Mouse (Mus musculus) CD4-positive, CD25-positive, alpha-beta regulatory T cell, adult 2 months (primary cell): Measurements from ENCODE around the gene Slc35e4.

Experiments
- DNase-seq: peaks from one replicate; pipeline ENCODE4 v3.0.0-alpha.2; 2012; ENCODE audit warnings: low read depth, low spot score

The Slc35e4 gene

DNA sequence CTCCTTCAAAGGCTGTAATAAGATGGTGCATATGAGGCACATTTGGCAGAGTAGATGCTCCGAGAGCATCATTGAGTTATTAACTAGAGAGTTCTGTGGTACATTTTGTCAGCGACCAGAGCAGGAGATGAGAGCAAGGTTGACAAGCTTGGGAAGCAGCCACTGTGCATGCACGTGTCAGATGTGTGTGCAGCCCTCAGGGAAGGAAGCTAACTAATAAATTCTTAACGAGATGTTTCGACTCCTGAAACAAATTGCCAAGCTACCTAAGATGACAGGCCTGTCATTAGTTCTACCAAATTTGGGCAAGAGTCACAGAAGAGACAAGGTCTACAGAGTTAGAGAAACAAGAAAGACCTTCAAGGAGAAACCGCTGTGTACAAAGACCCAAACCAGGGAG lies 50.1 kb downstream of the Slc35e4 start:
- no peak for DNase-seq

DNA sequence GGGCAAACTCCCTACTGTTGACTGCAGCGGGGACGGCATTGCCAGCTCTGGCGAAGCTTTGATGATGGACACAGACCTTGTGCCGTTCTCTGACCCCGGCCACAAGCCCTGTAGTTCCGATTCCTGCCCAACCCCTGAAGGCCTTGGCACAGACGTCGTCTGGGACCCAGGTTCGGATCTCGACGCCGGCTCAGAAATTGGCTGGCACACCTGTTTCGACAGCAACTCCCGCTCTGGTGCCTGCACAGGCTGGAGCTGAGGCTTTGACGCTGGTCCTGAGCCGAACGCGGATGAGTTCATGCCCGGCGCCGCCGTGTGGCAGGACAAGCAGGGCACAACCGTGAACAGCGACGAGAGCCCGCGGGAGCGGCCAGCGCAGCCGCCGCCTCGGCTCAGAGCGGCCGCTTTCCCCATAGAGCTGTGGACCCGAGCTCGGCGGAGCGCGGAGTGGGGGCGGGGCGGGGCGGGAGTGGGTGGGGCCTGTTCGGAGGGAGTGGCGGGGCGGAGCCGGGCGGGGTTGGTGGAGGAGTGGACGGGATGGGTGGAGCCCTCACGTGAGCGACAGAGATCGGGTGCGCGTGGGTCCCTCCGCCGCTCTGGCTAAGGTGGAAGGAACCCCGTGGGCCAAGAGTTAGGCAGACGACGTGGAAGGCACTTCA lies 50.9 kb downstream of the Slc35e4 start, which contains the start of gene Osbp2:
TSS of gene Osbp2 (minus strand) at position 450 of the 659 bp plus-strand sequence.
- DNase-seq: peak; percentile 72

DNA sequence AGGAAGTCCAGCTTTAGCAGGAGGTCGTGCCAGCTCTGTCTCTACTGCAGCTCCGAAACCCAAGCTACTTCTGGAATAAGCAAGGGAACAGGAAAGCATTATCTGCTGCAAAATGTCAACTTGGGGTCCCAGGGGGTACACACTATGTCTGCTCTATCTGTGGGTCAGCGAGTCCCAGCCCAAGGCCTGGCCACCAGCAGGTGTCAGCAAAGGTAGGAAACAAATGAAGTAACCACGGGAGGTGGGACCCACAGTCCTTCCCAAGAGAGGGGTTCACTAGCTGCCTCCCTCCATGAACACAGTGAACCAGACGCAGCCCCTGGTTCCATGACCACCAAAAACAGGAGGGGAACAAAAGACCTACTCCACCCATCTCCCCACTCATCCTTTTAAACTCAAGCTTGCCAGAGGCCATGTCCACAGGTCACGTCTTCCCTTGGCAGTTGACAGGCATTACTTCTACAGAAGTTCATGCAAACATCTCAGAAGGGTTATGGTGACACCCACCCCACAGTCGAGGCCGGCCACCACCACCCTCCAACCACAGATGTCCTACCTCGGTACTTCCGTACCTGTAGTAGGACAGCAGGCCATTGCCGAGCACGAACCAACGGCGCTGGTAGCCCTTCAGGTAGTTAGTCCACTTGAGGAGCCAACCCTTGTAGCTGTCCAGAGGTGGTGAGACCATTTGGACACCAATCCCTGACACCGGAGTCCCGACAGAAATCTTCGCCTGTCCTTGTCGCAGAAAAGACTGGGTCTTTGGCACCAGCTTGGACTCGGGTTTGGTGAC lies 51.6 kb downstream of the Slc35e4 start:
- DNase-seq: peak; percentile 1

DNA sequence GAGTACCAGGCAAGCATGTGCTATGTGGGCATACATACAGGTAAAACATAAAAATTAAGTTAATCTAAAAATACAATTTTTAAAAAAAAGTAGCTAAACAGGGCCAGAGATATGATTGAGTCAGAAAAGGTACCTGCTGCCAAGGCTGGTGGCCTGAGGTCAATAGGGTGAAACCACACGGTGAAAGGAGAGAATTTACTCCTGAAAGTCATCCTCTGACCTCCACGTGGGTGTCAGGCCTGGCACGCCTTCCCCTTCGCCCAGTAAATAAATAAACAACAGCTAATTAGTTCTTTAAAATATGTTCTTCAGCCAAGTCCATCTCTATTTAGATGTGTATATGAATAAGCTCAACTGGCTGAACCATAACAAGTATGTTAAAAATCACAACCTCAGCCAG lies 54.1 kb downstream of the Slc35e4 start:
- no peak for DNase-seq

DNA sequence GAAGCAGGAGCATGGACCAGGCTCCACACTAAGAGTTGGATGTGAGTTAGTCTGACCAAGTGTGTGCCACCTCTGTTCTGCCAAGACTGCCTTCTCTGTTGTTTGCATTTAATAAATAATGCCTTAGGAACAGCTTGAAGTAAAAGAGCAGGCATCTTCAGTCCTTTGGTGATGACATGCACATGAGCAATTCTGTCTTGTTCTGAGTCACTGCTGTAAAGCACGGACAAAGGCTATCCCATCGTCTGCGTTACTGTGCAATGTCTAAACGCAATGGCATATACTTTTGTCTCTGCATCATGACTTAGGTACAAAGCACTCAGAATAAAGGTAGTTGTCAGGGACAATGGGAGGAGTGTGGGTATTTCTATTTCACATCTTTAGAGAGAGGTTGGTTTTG lies 54.7 kb downstream of the Slc35e4 start:
- no peak for DNase-seq

DNA sequence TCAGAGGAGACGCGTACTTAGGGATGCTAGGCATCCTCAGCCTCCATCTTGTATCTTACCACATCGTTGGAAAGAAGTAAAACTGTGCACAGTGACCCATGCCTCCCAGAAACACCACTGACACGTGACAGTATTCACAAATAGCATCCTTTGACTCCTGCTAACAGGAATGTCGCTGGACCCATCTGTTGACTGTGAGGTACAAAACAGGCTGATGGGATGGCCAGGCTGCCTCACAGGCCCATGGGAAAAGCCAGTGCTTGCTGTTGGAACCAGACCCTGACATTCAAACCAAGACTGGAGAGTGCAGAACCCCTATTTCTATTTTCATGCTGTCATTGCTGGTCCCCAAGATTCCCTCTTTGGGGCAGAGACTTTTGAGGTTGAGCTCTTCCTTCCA lies 56.6 kb downstream of the Slc35e4 start:
- DNase-seq: no peak
